Mouse (Mus musculus) central nervous system, embryonic 18 days (tissue): ENCODE measurements around the gene Vma21-ps. TPM values are rescaled to one million over a fixed set of nuclear protein-coding genes. Genes with fewer than 3 reads are reported as not detected.

ENCODE experiments used
- polyA plus RNA-seq: library from polyadenylated mRNA; depleted of rRNA; stranded (reverse); fragments of >200 nt; gene quantifications from 2 replicates; pipeline ENCODE4 v1.2.3, GENCODE M21; 2012; rRNA removed

Gene Vma21-ps
- polyA plus RNA-seq: 2.9 and 3.5 TPM in 2 replicates

DNA sequence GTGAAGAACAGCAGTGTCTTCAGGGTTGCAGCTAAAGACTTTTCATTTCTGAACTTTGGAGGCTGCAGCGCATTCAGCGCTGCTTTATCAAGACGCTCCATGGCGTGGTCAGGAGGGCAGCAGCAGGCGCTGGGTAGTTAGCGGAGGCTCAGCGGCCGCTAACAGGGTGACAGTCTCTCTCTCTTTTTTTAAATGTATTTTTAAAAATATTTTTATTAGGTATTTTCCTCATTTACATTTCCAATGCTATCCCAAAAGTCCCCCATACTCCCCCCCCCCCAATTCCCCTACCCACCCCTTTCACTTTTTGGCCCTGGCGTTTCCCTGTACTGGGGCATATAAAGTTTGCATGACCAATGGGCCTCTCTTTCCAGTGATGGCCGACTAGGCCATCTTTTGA is at the start of gene Vma21-ps:
Gene Vma21-ps, minus strand, starts transcription at position 101 of the 400 bp plus-strand sequence.

Other genes with a start within 250 kb of the Vma21-ps start
- gene Smc2, start 58.0 kb downstream of the Vma21-ps start, polyA plus RNA-seq: 5.1 and 5.7 TPM in 2 replicates
- gene Toporsl, start 99.0 kb upstream of the Vma21-ps start, polyA plus RNA-seq: not detected in 2 replicates